Mouse (Mus musculus) CD4-positive naive resting alpha-beta T cell, adult 57 days (primary cell): ENCODE results near the gene Gab3. TPM values are rescaled to one million over a fixed set of nuclear protein-coding genes. Genes with fewer than 3 reads are reported as not detected.

Source experiments
- total RNA-seq: library from RNA; stranded (reverse); gene quantifications from one replicate; pipeline ENCODE4 v1.2.4, GENCODE M21; 2023

Gene Gab3
- 19.0 TPM for total RNA-seq

GRCm38 (mm10) chrX:75084774-75085508, at the start of gene Gab3:
TSS of gene Gab3 (minus strand) at chrX:75085458.

GRCm38 (mm10) chrX:75130467-75131160, 45.4 kb upstream of the Gab3 start, which contains the start of gene Mpp1:
TSS of gene Mpp1 (minus strand) at chrX:75131016.

GRCm38 (mm10) chrX:75095369-75096162, 10.3 kb upstream of the Gab3 start, which contains the start of gene Dkc1:
TSS of gene Dkc1 (plus strand) at chrX:75095854.

Other genes starting within 250 kb of the Gab3 start
- not detected for gene Gm5936, start 248.3 kb downstream of the Gab3 start, total RNA-seq
- 67.8 TPM for gene Dkc1, start 10.4 kb upstream of the Gab3 start, total RNA-seq
- gene Mpp1, start 45.6 kb upstream of the Gab3 start, total RNA-seq: 37.8 TPM
- not detected for gene Smim9, start 78.3 kb upstream of the Gab3 start, total RNA-seq